Mouse (Mus musculus) brain, embryonic 14.5 days (tissue): ENCODE measurements around the gene Bcl11a. TPM values are rescaled to one million over a fixed set of nuclear protein-coding genes. Genes with fewer than 3 reads are reported as not detected.

Experiments used
- DNase-seq: peaks from one replicate; pipeline ENCODE4 v3.0.0-alpha.2; 2011; ENCODE audit warnings: low read depth
- CTCF ChIP-seq: fragments of 200-500 bp; IDR thresholded peaks from 2 replicates; pipeline ENCODE4 v1.5.1; 2012; ENCODE audit warnings: inconsistent platforms, mild to moderate bottlenecking, moderate library complexity, borderline replicate concordance; ENCODE audit not compliant: insufficient read depth, insufficient read length; ENCODE audit errors: extremely low read depth
- POLR2A ChIP-seq: fragments of 200-500 bp; IDR thresholded peaks from 2 replicates; pipeline ENCODE4 v1.6.1; 2012; ENCODE audit warnings: mild to moderate bottlenecking, inconsistent platforms, borderline replicate concordance; ENCODE audit not compliant: poor library complexity, insufficient read depth, insufficient read length, severe bottlenecking; ENCODE audit errors: extremely low read depth
- polyA plus RNA-seq: library from polyadenylated mRNA; depleted of rRNA; stranded (reverse); fragments of >200 nt; gene quantifications from 2 replicates; pipeline ENCODE4 v1.2.3, GENCODE M21; 2012

Gene Bcl11a
- polyA plus RNA-seq, 1 experiment, result 88.6 TPM

GRCm38 (mm10) chr11:24065313-24065712 lies 12.5 kb upstream of the Bcl11a start:
- DNase-seq, result peak; percentile 90
- TF ChIP-seq POLR2A (no peak), CTCF (peak; percentile 40; the same call in 1 of the 2 replicates)

DNA sequence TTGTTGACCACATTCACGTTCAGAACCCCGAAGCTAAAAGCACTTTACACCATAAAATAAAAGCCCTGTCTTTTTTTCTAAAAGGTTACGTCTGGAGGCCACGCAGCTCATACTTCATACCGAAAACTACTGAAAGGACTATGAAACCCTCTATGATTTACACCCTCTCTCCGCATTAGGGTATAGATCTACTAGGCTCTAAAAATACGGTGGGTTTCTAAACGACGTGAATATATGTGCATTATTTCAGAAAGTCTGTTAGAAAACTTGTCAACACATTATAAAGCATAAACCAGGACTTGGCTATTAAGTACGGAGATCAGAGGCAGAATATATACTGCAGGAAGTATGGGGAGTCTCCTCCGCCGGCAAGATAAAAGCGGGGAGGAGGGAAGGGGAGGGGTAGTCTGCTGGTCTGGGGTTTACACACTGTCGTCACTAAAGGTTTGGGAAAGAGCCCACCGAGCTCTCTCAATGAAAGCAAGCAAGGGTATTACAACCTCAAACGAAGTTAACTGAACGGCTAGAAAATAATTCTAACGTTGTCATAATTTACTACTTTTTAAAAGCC lies 3.8 kb upstream of the Bcl11a start:
- TF ChIP-seq POLR2A (no peak), CTCF (no peak)
- peak; percentile 88 for DNase-seq

- DNase-seq, result peak; percentile 80
- TF ChIP-seq CTCF (no peak), POLR2A (no peak)
Measured at GRCm38 (mm10) chr11:24074634-24075104, 3.2 kb upstream of the Bcl11a start, which contains the start of gene A830031A19Rik. Gene A830031A19Rik, minus strand, starts transcription at chr11:24075054.

- peak; percentile 63 for DNase-seq
Measured at GRCm38 (mm10) chr11:24075486-24076126, 2.2 kb upstream of the Bcl11a start.

GRCm38 (mm10) chr11:24076127-24076650 lies 1.7 kb upstream of the Bcl11a start:
- DNase-seq, result peak; percentile 97
- TF ChIP-seq POLR2A (no peak), CTCF (peak; percentile 17; the same call in 1 of the 2 replicates)

More at GRCm38 (mm10) chr11:24075486-24076126, 2.2 kb upstream of the Bcl11a start:
- no peak for TF ChIP-seq CTCF
- no peak for TF ChIP-seq POLR2A

- peak; percentile 82 for DNase-seq
- TF ChIP-seq CTCF (peak; percentile 32; the same call in 1 of the 2 replicates), POLR2A (no peak)
Measured at GRCm38 (mm10) chr11:24076821-24077730, 780 bp upstream of the Bcl11a start.

GRCm38 (mm10) chr11:24078706-24079316 lies 955 bp downstream of the Bcl11a start:
- peak; percentile 66 for DNase-seq
- no peak for TF ChIP-seq CTCF
- no peak for TF ChIP-seq POLR2A

DNA sequence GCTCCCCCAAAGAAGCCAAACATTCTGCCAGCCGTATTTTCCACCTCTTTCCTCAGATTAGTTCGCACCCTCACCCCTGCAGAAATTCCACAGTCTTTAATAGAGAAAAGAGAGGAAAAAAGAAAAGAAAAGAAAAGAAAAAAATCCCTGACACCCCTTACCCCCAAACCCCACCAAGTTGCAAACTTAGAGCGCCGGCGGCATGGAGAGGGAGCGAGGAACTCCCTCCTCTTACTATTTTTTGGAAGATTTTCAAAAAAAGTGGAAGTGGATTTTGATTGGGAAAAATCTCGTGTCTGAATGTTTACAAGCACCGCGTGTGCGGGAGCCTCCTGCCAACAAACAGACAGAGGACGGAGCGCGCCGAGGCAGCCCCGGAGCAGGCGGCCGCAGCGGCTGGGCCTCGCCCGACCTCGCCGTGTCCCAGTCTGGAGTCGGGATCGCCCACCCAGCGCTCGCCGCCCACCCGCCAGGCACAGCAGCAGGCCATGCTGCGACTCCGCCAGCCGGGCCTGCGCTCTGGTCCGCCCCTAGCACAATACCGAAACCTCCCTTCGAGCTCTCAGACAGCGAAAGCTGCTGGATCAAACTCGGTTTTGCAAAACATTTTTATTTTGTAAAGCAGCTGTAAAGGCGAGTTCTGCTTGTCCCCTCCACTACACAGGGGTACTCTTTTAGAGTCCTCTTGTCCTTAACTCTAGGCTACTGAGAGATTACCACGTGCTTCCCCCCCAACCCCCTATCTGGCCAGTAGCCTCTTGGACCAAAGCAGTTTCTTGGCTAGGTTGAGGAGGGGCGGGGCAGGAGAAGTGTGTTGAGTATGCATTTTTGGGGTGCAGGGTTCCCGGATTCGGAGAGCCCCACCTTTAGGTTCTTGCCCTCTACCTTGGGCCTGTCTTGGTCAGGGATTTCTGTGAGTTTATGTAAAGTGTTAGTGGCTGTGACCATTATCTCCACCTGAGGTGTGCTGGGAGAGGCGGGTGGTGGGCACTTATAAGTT lies 1.8 kb downstream of the Bcl11a start:
- peak; percentile 85 for DNase-seq
- no peak for TF ChIP-seq POLR2A
- TF ChIP-seq CTCF, result no peak

GRCm38 (mm10) chr11:24080541-24080940 lies 2.7 kb downstream of the Bcl11a start:
- TF ChIP-seq CTCF (no peak), POLR2A (no peak)
- peak; percentile 88 for DNase-seq
